Mouse (Mus musculus): ENCODE measurements around the gene Mc3r. TPM values are rescaled to one million over a fixed set of nuclear protein-coding genes. Genes with fewer than 3 reads are reported as not detected.

Gene Mc3r
- polyA plus RNA-seq, 1 experiment = not detected

DNA sequence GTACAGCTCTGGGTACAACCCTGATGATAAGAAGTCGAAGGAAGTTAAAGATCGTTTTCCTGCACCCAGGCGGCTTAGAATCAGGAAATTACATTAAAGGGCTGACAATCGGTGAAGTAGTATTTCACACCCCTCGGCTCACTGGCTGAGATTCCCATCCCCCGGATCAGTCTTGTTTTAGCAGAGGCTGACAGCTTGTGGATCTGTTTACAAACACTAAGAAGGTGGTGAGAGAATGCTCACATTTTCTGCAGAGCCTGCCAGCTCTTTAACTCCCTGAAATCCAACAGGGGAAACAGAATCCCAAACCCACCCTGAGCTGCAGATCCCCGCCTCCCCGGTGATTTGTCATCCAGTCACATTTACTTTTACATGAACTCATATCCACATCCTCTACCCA, 2.8 kb upstream of the Mc3r start:
- Histone ChIP-seq H3K27ac (ENCODE audit: insufficient read depth, low read length) (no peak overlapping the region), H3K27me3 (ENCODE audit: control insufficient read depth, insufficient read depth, low read length) (no peaks in the 10 kb centered on the region), H3K4me3 (ENCODE audit: extremely low read depth, insufficient read depth, insufficient read length) (no peak overlapping the region), H3K36me3 (ENCODE audit: control insufficient read depth, insufficient read depth, low read length) (no peaks in the 10 kb centered on the region), H3K4me1 (ENCODE audit: control insufficient read depth, insufficient read depth, insufficient read length) (no peaks in the 10 kb centered on the region)
- no peak for TF ChIP-seq POLR2A (IDR thresholded peaks at IDR 0.05; ENCODE audit: low read depth, low read length)
- no peak for TF ChIP-seq CTCF (IDR thresholded peaks at IDR 0.05; ENCODE audit: extremely low read depth, insufficient read depth, insufficient read length, insufficient replicate concordance)
- 28% methylated on average over 8 of the region's 8 CpGs for WGBS
- no peak for DNase-seq (ENCODE audit: low read depth in 1 of 2, low spot score in 2 of 2)

DNA sequence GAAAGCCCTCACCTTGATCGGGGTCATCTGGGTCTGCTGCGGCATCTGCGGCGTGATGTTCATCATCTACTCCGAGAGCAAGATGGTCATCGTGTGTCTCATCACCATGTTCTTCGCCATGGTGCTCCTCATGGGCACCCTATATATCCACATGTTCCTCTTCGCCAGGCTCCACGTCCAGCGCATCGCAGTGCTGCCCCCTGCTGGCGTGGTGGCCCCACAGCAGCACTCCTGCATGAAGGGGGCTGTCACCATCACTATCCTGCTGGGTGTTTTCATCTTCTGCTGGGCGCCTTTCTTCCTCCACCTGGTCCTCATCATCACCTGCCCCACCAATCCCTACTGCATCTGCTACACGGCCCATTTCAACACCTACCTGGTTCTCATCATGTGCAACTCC, 1.0 kb downstream of the Mc3r start:
- WGBS = 77% methylated on average over 14 of the region's 14 CpGs
- Histone ChIP-seq H3K36me3 (ENCODE audit: control insufficient read depth, insufficient read depth, low read length) (no peaks in the 10 kb centered on the region), H3K4me3 (ENCODE audit: extremely low read depth, insufficient read depth, insufficient read length) (no peak overlapping the region), H3K27me3 (ENCODE audit: control insufficient read depth, insufficient read depth, low read length) (no peaks in the 10 kb centered on the region), H3K27ac (ENCODE audit: insufficient read depth, low read length) (no peak overlapping the region), H3K4me1 (ENCODE audit: control insufficient read depth, insufficient read depth, insufficient read length) (no peaks in the 10 kb centered on the region)
- TF ChIP-seq CTCF (IDR thresholded peaks at IDR 0.05; ENCODE audit: extremely low read depth, insufficient read depth, insufficient read length, insufficient replicate concordance) (peak; percentile 23; the same call in 1 of the 2 replicates), POLR2A (IDR thresholded peaks at IDR 0.05; ENCODE audit: low read depth, low read length) (no peak)
- DNase-seq (ENCODE audit: low read depth in 1 of 2, low spot score in 2 of 2) = no peak

DNA sequence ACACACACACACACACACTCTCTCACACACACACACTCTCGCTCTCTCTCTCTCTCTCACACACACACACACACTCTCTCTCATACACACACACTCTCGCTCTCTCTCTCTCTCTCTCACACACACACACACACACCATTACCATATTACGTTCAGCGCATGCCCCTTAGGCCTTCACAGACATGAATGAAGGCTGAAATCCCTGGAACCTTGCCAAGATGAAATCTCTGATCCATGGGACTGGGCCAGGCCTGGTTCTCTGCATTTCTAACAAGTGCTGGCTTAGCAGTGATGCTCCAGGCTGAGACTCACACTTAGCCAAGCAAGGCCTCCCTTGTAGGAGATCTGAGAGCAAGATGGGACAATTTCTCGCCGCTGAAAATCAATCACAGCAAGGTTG, 8.1 kb downstream of the Mc3r start:
- no peak for DNase-seq (ENCODE audit: low read depth in 1 of 2, low spot score in 2 of 2)
- Histone ChIP-seq H3K4me1 (ENCODE audit: control insufficient read depth, insufficient read depth, insufficient read length) (no peaks in the 10 kb centered on the region), H3K27ac (ENCODE audit: insufficient read depth, low read length) (no peak overlapping the region), H3K4me3 (ENCODE audit: extremely low read depth, insufficient read depth, insufficient read length) (no peak overlapping the region), H3K27me3 (ENCODE audit: control insufficient read depth, insufficient read depth, low read length) (no peaks in the 10 kb centered on the region), H3K36me3 (ENCODE audit: control insufficient read depth, insufficient read depth, low read length) (no peaks in the 10 kb centered on the region)
- WGBS = 91% methylated on average over 6 of the region's 6 CpGs
- TF ChIP-seq POLR2A (IDR thresholded peaks at IDR 0.05; ENCODE audit: low read depth, low read length) (no peak), CTCF (IDR thresholded peaks at IDR 0.05; ENCODE audit: extremely low read depth, insufficient read depth, insufficient read length, insufficient replicate concordance) (no peak)

DNA sequence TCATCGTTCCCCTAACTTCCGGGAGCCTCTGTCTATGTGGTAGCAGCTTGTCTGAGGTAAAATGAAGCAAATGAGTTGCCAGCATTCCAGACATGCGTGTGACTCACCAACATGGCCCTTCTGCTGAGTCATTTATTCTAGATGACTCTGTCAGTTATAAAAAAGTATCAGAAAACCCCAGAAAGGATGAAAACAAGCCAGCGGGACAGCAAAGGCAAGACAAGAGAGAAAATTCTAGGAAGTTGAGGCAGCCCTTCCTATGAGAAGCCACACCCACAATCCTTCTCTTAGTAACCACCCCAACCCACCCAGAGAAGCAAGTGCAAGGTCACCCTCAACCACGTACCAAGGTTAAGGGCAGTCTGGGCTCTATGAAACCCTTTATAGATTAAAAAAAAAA, 8.7 kb downstream of the Mc3r start:
- TF ChIP-seq POLR2A (IDR thresholded peaks at IDR 0.05; ENCODE audit: low read depth, low read length) (no peak), CTCF (IDR thresholded peaks at IDR 0.05; ENCODE audit: extremely low read depth, insufficient read depth, insufficient read length, insufficient replicate concordance) (no peak)
- Histone ChIP-seq H3K4me1 (ENCODE audit: control insufficient read depth, insufficient read depth, insufficient read length) (no peaks in the 10 kb centered on the region), H3K27ac (ENCODE audit: insufficient read depth, low read length) (no peak overlapping the region), H3K36me3 (ENCODE audit: control insufficient read depth, insufficient read depth, low read length) (no peaks in the 10 kb centered on the region), H3K27me3 (ENCODE audit: control insufficient read depth, insufficient read depth, low read length) (no peaks in the 10 kb centered on the region), H3K4me3 (ENCODE audit: extremely low read depth, insufficient read depth, insufficient read length) (no peak overlapping the region)
- 69% methylated on average over 5 of the region's 5 CpGs for WGBS
- DNase-seq (ENCODE audit: low read depth in 1 of 2, low spot score in 2 of 2) = no peak

DNA sequence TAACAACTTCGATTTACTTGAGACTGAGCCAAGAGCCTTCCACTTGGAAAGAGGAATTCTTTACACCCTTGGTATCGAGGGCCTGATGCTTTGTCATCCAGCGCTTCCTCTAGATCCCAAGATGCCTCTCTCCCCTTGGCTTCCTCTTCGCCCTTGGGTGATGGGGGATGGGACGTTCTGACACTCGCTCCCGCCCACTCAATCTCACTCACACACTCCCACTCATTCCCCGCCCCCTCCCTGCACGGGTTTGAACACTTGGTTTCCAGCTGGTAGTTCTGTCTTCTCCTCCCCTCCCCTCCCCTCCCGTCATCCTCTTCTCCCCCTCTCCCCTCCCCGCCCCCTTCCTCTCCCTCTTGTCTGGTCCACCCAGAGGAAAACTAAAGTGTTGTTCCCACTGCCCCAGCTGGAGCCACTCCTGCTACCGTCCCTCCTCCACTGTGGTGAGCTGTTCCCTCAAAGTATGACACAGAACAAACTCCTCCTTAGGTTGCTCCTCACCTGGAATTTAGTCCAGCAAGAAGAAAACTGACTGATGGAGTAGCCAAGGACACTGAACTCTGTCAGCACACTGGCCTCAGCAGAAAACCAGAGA, 9.3 kb downstream of the Mc3r start:
- Histone ChIP-seq H3K36me3 (ENCODE audit: control insufficient read depth, insufficient read depth, low read length) (no peaks in the 10 kb centered on the region), H3K27ac (ENCODE audit: insufficient read depth, low read length) (no peak overlapping the region), H3K27me3 (ENCODE audit: control insufficient read depth, insufficient read depth, low read length) (no peaks in the 10 kb centered on the region), H3K4me1 (ENCODE audit: control insufficient read depth, insufficient read depth, insufficient read length) (no peaks in the 10 kb centered on the region), H3K4me3 (ENCODE audit: extremely low read depth, insufficient read depth, insufficient read length) (no peak overlapping the region)
- DNase-seq (ENCODE audit: low read depth in 1 of 2, low spot score in 2 of 2) = no peak
- WGBS = 35% methylated on average over 12 of the region's 12 CpGs
- TF ChIP-seq POLR2A (IDR thresholded peaks at IDR 0.05; ENCODE audit: low read depth, low read length) = no peak
- no peak for TF ChIP-seq CTCF (IDR thresholded peaks at IDR 0.05; ENCODE audit: extremely low read depth, insufficient read depth, insufficient read length, insufficient replicate concordance)

DNA sequence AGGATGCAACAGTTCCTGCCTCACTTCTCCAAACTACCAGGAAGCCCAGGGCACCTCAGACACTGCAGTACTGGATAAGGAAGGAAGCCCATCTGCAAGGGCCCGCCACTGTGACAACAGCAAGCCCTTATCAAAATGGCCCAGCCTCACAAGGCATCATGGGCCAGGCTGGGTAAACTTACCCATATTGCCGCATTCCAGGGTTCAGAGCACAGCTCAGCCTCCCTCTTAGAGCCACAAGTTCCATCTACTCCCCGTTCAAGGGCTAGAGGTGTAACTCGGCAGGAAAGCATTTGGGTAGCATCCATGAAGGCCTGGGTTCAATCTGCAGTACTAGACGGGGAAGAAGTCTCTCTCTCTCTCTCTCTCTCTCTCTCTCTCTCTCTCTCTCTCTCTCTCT, 11.8 kb downstream of the Mc3r start:
- DNase-seq (ENCODE audit: low read depth in 1 of 2, low spot score in 2 of 2) = no peak
- WGBS = 56% methylated on average over 5 of the region's 5 CpGs
- H3K27me3 ChIP-seq (ENCODE audit: control insufficient read depth, insufficient read depth, low read length) = no peaks in the 10 kb centered on the region
- H3K36me3 ChIP-seq (ENCODE audit: control insufficient read depth, insufficient read depth, low read length) = no peaks in the 10 kb centered on the region
- H3K27ac ChIP-seq (ENCODE audit: insufficient read depth, low read length) = no peak overlapping the region
- no peak for TF ChIP-seq CTCF (IDR thresholded peaks at IDR 0.05; ENCODE audit: extremely low read depth, insufficient read depth, insufficient read length, insufficient replicate concordance)
- TF ChIP-seq POLR2A (IDR thresholded peaks at IDR 0.05; ENCODE audit: low read depth, low read length) = no peak
- no peaks in the 10 kb centered on the region for H3K4me1 ChIP-seq (ENCODE audit: control insufficient read depth, insufficient read depth, insufficient read length)
- H3K4me3 ChIP-seq (ENCODE audit: extremely low read depth, insufficient read depth, insufficient read length) = no peak overlapping the region

DNA sequence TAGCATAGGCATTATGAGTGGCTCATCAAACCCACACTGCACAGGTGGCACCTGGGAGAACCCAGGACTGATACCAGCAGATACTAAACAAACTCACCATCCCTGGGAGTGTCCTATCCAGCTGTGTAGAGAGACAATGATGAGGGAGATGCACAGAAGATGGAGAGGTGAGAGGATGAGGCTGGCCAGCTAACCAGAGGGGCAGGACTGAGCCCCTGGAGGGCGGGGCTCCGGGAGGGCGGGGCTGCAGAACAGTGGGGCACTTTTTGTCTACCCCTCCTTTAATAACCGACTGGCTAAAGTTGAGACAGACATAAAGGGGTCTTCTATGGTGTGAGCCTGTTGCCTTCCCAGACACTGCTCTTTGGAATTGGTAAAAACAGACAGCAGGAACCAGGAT, 13.1 kb downstream of the Mc3r start:
- TF ChIP-seq CTCF (IDR thresholded peaks at IDR 0.05; ENCODE audit: extremely low read depth, insufficient read depth, insufficient read length, insufficient replicate concordance) (no peak), POLR2A (IDR thresholded peaks at IDR 0.05; ENCODE audit: low read depth, low read length) (no peak)
- Histone ChIP-seq H3K27ac (ENCODE audit: insufficient read depth, low read length) (no peak overlapping the region), H3K27me3 (ENCODE audit: control insufficient read depth, insufficient read depth, low read length) (no peaks in the 10 kb centered on the region), H3K4me3 (ENCODE audit: extremely low read depth, insufficient read depth, insufficient read length) (no peak overlapping the region), H3K4me1 (ENCODE audit: control insufficient read depth, insufficient read depth, insufficient read length) (no peaks in the 10 kb centered on the region), H3K36me3 (ENCODE audit: control insufficient read depth, insufficient read depth, low read length) (no peaks in the 10 kb centered on the region)
- no peak for DNase-seq (ENCODE audit: low read depth in 1 of 2, low spot score in 2 of 2)
- 84% methylated on average over 4 of the region's 4 CpGs for WGBS
